Mouse (Mus musculus): Measurements from ENCODE around the gene Znrd1. TPM values are rescaled to one million over a fixed set of nuclear protein-coding genes. Genes with fewer than 3 reads are reported as not detected.

The Znrd1 gene
- total and polyA plus RNA-seq, 2 experiments: 13.7 to 14.8 TPM

DNA sequence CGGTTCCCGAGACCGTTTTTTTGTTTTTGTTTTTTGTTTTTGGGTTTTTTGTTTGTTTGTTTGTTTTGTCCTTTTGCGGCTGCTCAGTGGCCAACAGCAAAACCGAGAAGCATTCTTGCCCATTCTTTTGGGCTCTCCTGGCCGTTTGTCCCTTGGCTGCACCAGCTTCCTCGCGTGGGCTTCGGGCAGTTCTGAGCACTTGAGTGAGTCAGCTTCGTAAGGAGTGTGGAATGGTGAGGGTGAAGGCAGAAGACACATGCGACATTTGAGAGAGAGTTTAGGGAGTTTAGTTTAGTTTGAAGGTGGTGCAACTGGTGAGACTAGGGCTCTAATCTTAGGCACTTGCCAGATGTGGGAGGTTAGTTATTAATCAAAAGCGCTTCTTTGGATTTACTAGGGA lies 525 bp upstream of the Znrd1 start:
- DNase-seq (ENCODE audit: extremely low read depth, low read depth, low spot score): peak; percentile 33
- Histone ChIP-seq H3K9ac (ENCODE audit: low read depth, low read length) (peak overlapping the region; percentile 82), H3K79me2 (ENCODE audit: control insufficient read depth, insufficient read depth, low read length) (no peaks in the 10 kb centered on the region; the same call in 1 of the 2 replicates), H3K4me1 (ENCODE audit: control insufficient read depth, insufficient read depth, low read length) (peaks cover 8% of the 10 kb centered on the region), H3K27ac (replicated peaks; ENCODE audit: insufficient read depth, low read depth, low read length) (peak overlapping the region; percentile 64), H3K36me3 (ENCODE audit: control insufficient read depth, insufficient read depth, low read length) (peaks cover 12% of the 10 kb centered on the region; the same call in 1 of the 2 replicates), H3K27me3 (ENCODE audit: control insufficient read depth, insufficient read depth, low read length) (no peaks in the 10 kb centered on the region), H3K4me3 (ENCODE audit: insufficient read depth, low read depth, low read length) (peak overlapping the region; percentile 70)
- 6% methylated on average over 12 of the region's 12 CpGs for WGBS
- TF ChIP-seq POLR2A (IDR thresholded peaks at IDR 0.05; ENCODE audit: extremely low read depth, insufficient read depth, low read length): no peak
- TF ChIP-seq CTCF (IDR thresholded peaks at IDR 0.05; ENCODE audit: low read depth, low read length): no peak

DNA sequence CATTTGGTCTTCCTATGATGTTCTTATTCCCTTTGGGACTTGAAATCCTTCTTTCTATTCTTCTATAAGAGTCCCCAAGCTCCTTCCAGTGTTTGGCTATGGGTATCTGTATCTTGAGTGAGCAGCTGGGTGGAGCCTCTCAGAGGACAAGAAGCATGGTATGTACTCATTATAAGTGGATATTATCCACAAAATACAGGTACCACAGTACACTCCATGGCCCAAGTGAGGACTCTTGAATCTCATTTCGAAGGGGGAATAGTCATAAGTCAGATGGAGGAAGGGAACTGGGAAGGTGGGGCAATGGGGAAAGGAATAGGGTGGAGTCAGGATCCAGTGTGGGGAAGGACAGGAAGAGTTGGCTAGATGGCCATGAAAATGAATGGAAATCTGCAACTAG lies 5.3 kb downstream of the Znrd1 start:
- H3K27ac ChIP-seq (replicated peaks; ENCODE audit: insufficient read depth, low read depth, low read length): no peak overlapping the region
- H3K79me2 ChIP-seq (ENCODE audit: control insufficient read depth, insufficient read depth, low read length): no peaks in the 10 kb centered on the region; the same call in 1 of the 2 replicates
- no peak for DNase-seq (ENCODE audit: extremely low read depth, low read depth, low spot score)
- no peaks in the 10 kb centered on the region for H3K27me3 ChIP-seq (ENCODE audit: control insufficient read depth, insufficient read depth, low read length)
- no peak overlapping the region for H3K4me3 ChIP-seq (ENCODE audit: insufficient read depth, low read depth, low read length)
- H3K9ac ChIP-seq (ENCODE audit: low read depth, low read length): no peak overlapping the region
- H3K36me3 ChIP-seq (ENCODE audit: control insufficient read depth, insufficient read depth, low read length): peaks cover 10% of the 10 kb centered on the region; the same call in 1 of the 2 replicates
- WGBS: 89% methylated on average over 1 of the region's 1 CpGs
- peaks cover 4% of the 10 kb centered on the region for H3K4me1 ChIP-seq (ENCODE audit: control insufficient read depth, insufficient read depth, low read length)
- no peak for TF ChIP-seq CTCF (IDR thresholded peaks at IDR 0.05; ENCODE audit: low read depth, low read length)
- TF ChIP-seq POLR2A (IDR thresholded peaks at IDR 0.05; ENCODE audit: extremely low read depth, insufficient read depth, low read length): no peak

DNA sequence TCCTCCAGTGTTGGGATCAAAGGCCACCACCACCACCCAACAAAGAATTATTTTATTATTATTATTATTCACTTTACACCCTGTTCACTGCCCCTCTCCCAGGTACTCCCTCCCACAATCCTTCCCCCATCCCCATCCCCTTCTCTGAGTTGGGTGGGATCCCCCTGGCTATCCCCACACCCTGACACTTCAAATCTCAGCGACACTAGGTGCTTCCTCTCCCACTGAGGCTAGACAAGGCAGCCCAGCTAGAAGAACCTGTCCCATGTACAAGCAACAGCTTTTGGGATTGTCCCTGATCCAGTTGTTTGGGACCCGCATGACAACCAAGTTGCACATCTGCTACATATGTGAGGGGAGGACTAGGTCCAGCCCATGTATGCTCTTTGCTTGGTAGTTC lies 5.7 kb downstream of the Znrd1 start:
- WGBS: 98% methylated on average over 2 of the region's 2 CpGs
- TF ChIP-seq CTCF (IDR thresholded peaks at IDR 0.05; ENCODE audit: low read depth, low read length) (no peak), POLR2A (IDR thresholded peaks at IDR 0.05; ENCODE audit: extremely low read depth, insufficient read depth, low read length) (no peak)
- no peak overlapping the region for H3K9ac ChIP-seq (ENCODE audit: low read depth, low read length)
- DNase-seq (ENCODE audit: extremely low read depth, low read depth, low spot score): no peak
- no peaks in the 10 kb centered on the region for H3K27me3 ChIP-seq (ENCODE audit: control insufficient read depth, insufficient read depth, low read length)
- H3K79me2 ChIP-seq (ENCODE audit: control insufficient read depth, insufficient read depth, low read length): no peaks in the 10 kb centered on the region; the same call in 1 of the 2 replicates
- peaks cover 10% of the 10 kb centered on the region; the same call in 1 of the 2 replicates for H3K36me3 ChIP-seq (ENCODE audit: control insufficient read depth, insufficient read depth, low read length)
- H3K4me1 ChIP-seq (ENCODE audit: control insufficient read depth, insufficient read depth, low read length): peaks cover 3% of the 10 kb centered on the region
- no peak overlapping the region for H3K27ac ChIP-seq (replicated peaks; ENCODE audit: insufficient read depth, low read depth, low read length)
- H3K4me3 ChIP-seq (ENCODE audit: insufficient read depth, low read depth, low read length): no peak overlapping the region

DNA sequence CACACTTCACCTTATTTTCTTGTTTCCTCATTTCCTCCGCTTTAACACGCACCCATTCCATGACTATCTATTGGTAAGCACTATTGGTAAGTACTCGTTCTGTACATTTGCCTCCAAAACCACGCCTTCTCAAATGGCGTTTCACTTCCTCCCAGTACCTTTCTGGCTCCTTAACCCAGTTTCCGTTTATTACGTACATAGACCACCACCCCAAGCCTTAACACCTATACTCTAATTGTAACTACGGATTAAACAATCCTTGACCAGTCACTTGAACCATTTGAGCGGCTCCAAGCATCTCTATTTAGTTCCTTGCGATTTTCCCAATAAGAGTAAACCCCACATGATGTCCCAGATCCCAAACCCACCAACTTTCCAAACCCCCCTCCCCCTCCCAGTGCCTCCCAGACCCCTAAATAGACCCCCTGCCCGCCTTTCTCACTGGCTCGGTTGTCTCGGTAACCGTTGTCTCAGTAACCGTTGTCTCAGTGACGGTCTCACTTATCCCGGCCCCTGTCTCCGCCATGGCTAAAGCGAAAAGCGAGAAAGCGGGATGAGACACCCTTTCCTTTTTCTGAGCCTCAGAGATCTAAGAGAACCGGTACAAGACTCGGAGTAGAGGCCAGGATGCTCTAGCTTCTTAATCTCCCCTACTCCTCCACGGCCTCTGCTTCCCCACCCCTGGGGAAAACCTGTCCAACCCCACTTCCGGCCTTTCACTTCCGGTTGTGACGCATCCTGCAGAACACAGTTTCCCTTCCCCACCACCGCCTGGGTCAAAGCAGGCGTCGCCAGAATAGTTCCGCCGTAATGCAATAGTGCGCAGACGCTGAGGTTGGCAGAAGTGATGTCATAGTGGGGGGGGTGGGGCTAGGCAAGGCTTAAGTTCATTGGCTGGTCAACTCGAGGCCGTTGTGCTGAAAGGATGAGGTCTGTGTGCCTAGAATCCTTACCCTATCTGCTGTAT lies 7.1 kb downstream of the Znrd1 start, which contains the start of gene Ppp1r11:
Ppp1r11 (minus strand) TSS at position 761 of the 967 bp plus-strand sequence.
- peak within 1 kb of the TSS; percentile 51 for H3K27ac ChIP-seq (replicated peaks; ENCODE audit: insufficient read depth, low read depth, low read length)
- H3K4me3 ChIP-seq (ENCODE audit: insufficient read depth, low read depth, low read length): peak within 1 kb of the TSS; percentile 68
- peak within 1 kb of the TSS; percentile 75 for H3K9ac ChIP-seq (ENCODE audit: low read depth, low read length)
- DNase-seq (ENCODE audit: extremely low read depth, low read depth, low spot score): peak; percentile 94
- no peaks in the 10 kb centered on the region for H3K4me1 ChIP-seq (ENCODE audit: control insufficient read depth, insufficient read depth, low read length)
- no peaks in the 10 kb centered on the region for H3K27me3 ChIP-seq (ENCODE audit: control insufficient read depth, insufficient read depth, low read length)
- H3K36me3 ChIP-seq (ENCODE audit: control insufficient read depth, insufficient read depth, low read length): peaks cover 5% of the 10 kb centered on the region; the same call in 1 of the 2 replicates
- WGBS: 2% methylated on average over 36 of the region's 36 CpGs
- TF ChIP-seq CTCF (IDR thresholded peaks at IDR 0.05; ENCODE audit: low read depth, low read length) (no peak), POLR2A (IDR thresholded peaks at IDR 0.05; ENCODE audit: extremely low read depth, insufficient read depth, low read length) (peak; percentile 45; the same call in 1 of the 2 replicates)
- no peaks in the 10 kb centered on the region; the same call in 1 of the 2 replicates for H3K79me2 ChIP-seq (ENCODE audit: control insufficient read depth, insufficient read depth, low read length)

DNA sequence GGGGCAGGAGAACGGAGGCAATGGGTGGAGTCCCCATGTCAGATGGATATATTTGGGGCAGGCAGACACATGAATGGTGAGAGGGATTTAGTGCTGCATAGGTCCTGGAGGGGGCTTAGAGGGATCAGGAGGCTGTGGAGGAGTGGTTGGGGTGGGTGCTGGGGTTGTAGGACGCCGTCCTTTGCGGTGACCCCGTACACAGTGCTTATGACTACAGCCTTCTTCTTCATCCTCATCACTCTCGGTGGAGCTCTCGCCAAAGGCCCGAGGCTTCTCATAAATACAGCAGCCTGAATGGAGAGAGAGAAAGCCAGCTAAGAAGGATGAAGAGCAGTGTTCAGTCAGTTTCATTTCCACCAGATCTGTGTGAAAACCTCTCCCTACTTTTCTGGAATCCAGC lies 9.1 kb downstream of the Znrd1 start:
- Histone ChIP-seq H3K4me1 (ENCODE audit: control insufficient read depth, insufficient read depth, low read length) (no peaks in the 10 kb centered on the region), H3K27me3 (ENCODE audit: control insufficient read depth, insufficient read depth, low read length) (no peaks in the 10 kb centered on the region), H3K4me3 (ENCODE audit: insufficient read depth, low read depth, low read length) (no peak overlapping the region), H3K27ac (replicated peaks; ENCODE audit: insufficient read depth, low read depth, low read length) (no peak overlapping the region), H3K9ac (ENCODE audit: low read depth, low read length) (no peak overlapping the region), H3K79me2 (ENCODE audit: control insufficient read depth, insufficient read depth, low read length) (no peaks in the 10 kb centered on the region; the same call in 1 of the 2 replicates), H3K36me3 (ENCODE audit: control insufficient read depth, insufficient read depth, low read length) (peaks cover 5% of the 10 kb centered on the region; the same call in 1 of the 2 replicates)
- no peak for TF ChIP-seq POLR2A (IDR thresholded peaks at IDR 0.05; ENCODE audit: extremely low read depth, insufficient read depth, low read length)
- no peak for TF ChIP-seq CTCF (IDR thresholded peaks at IDR 0.05; ENCODE audit: low read depth, low read length)
- 95% methylated on average over 8 of the region's 8 CpGs for WGBS
- DNase-seq (ENCODE audit: extremely low read depth, low read depth, low spot score): no peak
